Mouse (Mus musculus) stomach, postnatal 0 days (tissue): ENCODE measurements around the gene Tekt1. TPM values are rescaled to one million over a fixed set of nuclear protein-coding genes. Genes with fewer than 3 reads are reported as not detected.

Experiments
- ATAC-seq: fragments of 200-750 bp; cut with Nextera tagmentation; 2 replicates; pipeline ENCODE4 v1.8.0; 2017; ENCODE audit not compliant: low FRiP score, low TSS enrichment
- DNase-seq: peaks from one replicate; pipeline ENCODE4 v3.0.0-alpha.2; 2016; ENCODE audit warnings: low spot score
- H3K27ac ChIP-seq: fragments of 300-500 bp; sonication (generic); replicated peaks from 2 replicates; pipeline ENCODE4 v1.5.1; 2014; ENCODE audit warnings: mild to moderate bottlenecking, control low read depth
- H3K27me3 ChIP-seq: fragments of 300-500 bp; sonication (generic); 2 replicates; pipeline ENCODE4 v1.6.1; 2014; ENCODE audit warnings: low read length; ENCODE audit not compliant: control insufficient read depth, insufficient read depth
- H3K36me3 ChIP-seq: fragments of 300-500 bp; sonication (generic); 2 replicates; pipeline ENCODE4 v1.6.1; 2014; ENCODE audit warnings: low read length, mixed read lengths; ENCODE audit not compliant: control insufficient read depth, insufficient read depth
- H3K4me1 ChIP-seq: fragments of 300-500 bp; sonication (generic); replicated peaks from 2 replicates; pipeline ENCODE4 v1.6.1; 2014; ENCODE audit warnings: antibody characterized with exemption; ENCODE audit not compliant: control insufficient read depth, insufficient read depth
- H3K4me2 ChIP-seq: fragments of 300-500 bp; sonication (generic); replicated peaks from 2 replicates; pipeline ENCODE4 v1.6.1; 2014; ENCODE audit warnings: low read depth, mild to moderate bottlenecking, control low read depth, moderate library complexity
- H3K4me3 ChIP-seq: fragments of 300-500 bp; sonication (generic); 2 replicates; pipeline ENCODE4 v1.5.1; 2014; ENCODE audit warnings: low read depth, low read length, control low read depth
- H3K9ac ChIP-seq: fragments of 300-500 bp; sonication (generic); 2 replicates; pipeline ENCODE4 v1.6.1; 2014; ENCODE audit warnings: mild to moderate bottlenecking, low read length, control low read depth, mixed read lengths
- H3K9me3 ChIP-seq: fragments of 300-500 bp; sonication (generic); 2 replicates; pipeline ENCODE4 v1.6.1; 2016; ENCODE audit warnings: low read length; ENCODE audit not compliant: control insufficient read depth
- CTCF ChIP-seq: IDR thresholded peaks from 2 replicates; pipeline ENCODE4 v1.5.1; 2016; ENCODE audit warnings: antibody characterized with exemption, low read depth, mild to moderate bottlenecking, moderate library complexity
- EP300 ChIP-seq: optimal IDR thresholded peaks from 2 replicates; pipeline ENCODE3; 2016; ENCODE audit warnings: antibody characterized with exemption
- WGBS: fragments of 180-500 bp; shearing (Covaris S2); extraction: QIAGEN DNeasy Blood & Tissue Kit; methylation state at CpG from one replicate; pipeline ENCODE4 v1.1.7; 2014; 5-methylcytosine and 5-hydroxymethylcytosine counted together
- polyA plus RNA-seq: library from polyadenylated mRNA; unstranded; fragments of >200 nt; fragmentation: Nextera tagmentation; extraction: Ambion mirVana; gene quantifications from 2 replicates; pipeline ENCODE4 v1.2.1, GENCODE M21; 2015

Gene Tekt1
- polyA plus RNA-seq, 1 experiment from 2014 or later = not detected

- WGBS = 70% methylated on average over 4 of the region's 4 CpGs
- H3K4me1 ChIP-seq = no peaks in the 10 kb centered on the region
- no peak for TF ChIP-seq EP300
- TF ChIP-seq CTCF = no peak
Observed at GRCm38 (mm10) chr11:72379351-72379750, 17.1 kb upstream of the Tekt1 start.

DNA sequence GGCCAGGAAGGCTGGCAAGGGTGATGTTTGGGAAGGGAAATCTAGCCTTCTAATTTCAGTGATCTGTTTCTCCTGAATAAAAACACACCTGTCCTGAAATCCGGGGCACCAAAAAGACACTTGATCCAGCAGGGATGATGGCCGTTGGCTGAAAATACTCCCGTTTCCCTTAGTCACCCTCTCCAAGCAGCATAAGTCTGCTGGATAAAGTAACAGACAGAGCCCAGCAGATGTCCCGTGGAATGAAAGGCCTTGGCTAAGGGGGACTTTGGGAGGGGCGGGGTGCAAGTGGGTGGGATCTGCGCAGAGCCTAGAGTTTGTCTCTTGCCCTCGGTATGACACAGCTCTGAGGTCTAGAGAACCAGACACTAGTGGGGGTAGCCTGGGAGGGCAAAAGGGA, 16.0 kb upstream of the Tekt1 start:
- Histone ChIP-seq H3K4me2 (no peak overlapping the region), H3K27ac (no peak overlapping the region), H3K27me3 (no peaks in the 10 kb centered on the region), H3K4me3 (no peak overlapping the region), H3K9me3 (no peaks in the 10 kb centered on the region), H3K4me1 (no peaks in the 10 kb centered on the region), H3K36me3 (no peaks in the 10 kb centered on the region), H3K9ac (no peak overlapping the region)
- ATAC-seq (no peak), DNase-seq (no peak)
- TF ChIP-seq EP300 (no peak), CTCF (no peak)
- 63% methylated on average over 7 of the region's 7 CpGs for WGBS

More at GRCm38 (mm10) chr11:72379351-72379750, 17.1 kb upstream of the Tekt1 start:
- Histone ChIP-seq H3K36me3 (no peaks in the 10 kb centered on the region), H3K4me2 (no peak overlapping the region), H3K27ac (no peak overlapping the region), H3K9ac (no peak overlapping the region), H3K9me3 (no peaks in the 10 kb centered on the region), H3K4me3 (no peak overlapping the region), H3K27me3 (no peaks in the 10 kb centered on the region)
- DNase-seq (no peak), ATAC-seq (no peak)

GRCm38 (mm10) chr11:72376562-72376961, 14.3 kb upstream of the Tekt1 start:
- no peak overlapping the region for H3K27ac ChIP-seq

DNA sequence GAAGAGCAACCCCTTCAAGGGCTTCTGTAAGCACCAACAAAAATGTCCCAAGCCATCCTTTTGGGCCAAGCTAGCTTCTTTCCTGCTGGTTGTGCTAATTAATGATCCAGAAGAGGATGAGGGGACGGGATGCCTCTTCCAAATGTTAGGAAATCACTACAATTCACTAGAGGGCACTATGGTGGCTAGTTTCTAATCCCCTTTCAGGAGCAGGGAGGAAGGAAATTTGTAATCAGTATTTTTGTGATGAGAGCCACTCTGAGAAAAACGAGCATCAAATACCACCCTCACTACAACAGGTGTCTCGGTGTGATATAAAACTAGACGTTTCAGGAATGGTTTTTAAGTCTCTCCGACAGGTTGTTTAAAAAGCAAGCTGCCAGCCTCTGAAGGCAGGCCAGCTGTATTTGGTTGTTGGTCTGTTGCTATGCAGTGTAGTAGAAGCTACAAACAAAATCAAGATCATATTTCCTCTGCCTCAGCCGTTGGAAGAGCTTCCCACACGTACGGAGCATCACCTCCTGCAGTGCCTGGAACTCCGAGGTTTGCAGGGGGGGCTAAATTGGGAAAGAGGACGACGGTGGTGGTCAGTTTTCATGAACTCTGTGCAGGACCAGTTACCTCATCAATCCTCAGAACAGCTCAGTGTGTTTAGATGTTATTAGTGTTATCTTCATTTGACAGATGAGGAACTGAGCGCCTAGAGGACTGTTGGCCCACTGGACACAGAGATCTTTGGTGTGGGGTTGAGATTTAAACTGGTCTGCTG, 7.8 kb upstream of the Tekt1 start:
- no peak for DNase-seq
- Histone ChIP-seq H3K27me3 (no peaks in the 10 kb centered on the region), H3K4me2 (0 out of 2 replicates have a peak overlapping the region, but pooled peaks have one; percentile 17)

More at GRCm38 (mm10) chr11:72376562-72376961, 14.3 kb upstream of the Tekt1 start:
- TF ChIP-seq CTCF (no peak), EP300 (no peak)
- H3K27me3 ChIP-seq = no peaks in the 10 kb centered on the region
- DNase-seq = no peak
- no peaks in the 10 kb centered on the region for H3K9me3 ChIP-seq
- no peaks in the 10 kb centered on the region for H3K4me1 ChIP-seq
- no peaks in the 10 kb centered on the region for H3K36me3 ChIP-seq
- no peak for ATAC-seq
- no peak overlapping the region for H3K9ac ChIP-seq
- H3K4me3 ChIP-seq = no peak overlapping the region
- 68% methylated on average over 2 of the region's 2 CpGs for WGBS
- H3K4me2 ChIP-seq = no peak overlapping the region

DNA sequence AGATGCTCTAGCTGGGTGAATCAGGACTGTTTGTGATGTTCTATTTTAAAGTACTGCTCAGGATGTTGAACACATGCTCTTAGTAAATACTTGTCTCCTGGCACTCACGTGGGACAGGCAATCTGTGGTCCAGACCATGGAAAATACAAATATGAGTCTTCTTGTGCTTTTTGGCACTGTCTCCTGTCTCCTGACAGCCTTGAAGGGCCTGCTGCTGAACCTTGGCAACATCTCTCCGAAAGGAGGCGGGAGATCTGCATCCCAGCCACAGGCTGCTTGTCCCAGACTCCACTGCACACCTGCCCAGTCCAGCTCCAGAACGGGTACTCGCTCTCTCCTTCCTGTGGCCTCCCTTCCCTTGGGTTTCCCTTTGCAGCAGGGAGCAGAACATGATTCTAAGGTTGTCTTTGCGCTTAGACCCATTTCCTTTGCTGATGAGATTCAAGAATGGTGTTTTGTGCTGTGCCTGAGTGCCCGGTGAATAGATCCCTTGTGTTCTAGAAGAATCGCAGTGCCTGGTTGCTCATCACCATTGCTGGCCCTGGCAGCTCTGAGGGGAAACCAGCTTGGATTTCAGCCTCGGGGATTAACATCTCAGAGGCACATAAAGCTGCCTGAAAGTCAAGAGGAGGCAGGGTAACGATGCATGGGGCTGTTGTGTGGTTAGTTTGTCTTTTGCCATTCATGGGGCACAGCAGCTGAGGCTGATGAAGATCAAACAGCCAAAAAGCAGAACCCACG, 5.9 kb upstream of the Tekt1 start:
- Histone ChIP-seq H3K4me1 (no peaks in the 10 kb centered on the region), H3K27ac (no peak overlapping the region), H3K4me3 (no peak overlapping the region), H3K9ac (no peak overlapping the region), H3K4me2 (no peak overlapping the region), H3K36me3 (no peaks in the 10 kb centered on the region), H3K9me3 (no peaks in the 10 kb centered on the region), H3K27me3 (no peaks in the 10 kb centered on the region)
- no peak for ATAC-seq
- no peak for DNase-seq
- WGBS = 61% methylated on average over 11 of the region's 11 CpGs
- no peak for TF ChIP-seq EP300
- no peak for TF ChIP-seq CTCF

More for the DNA sequence above, 7.8 kb upstream of the Tekt1 start:
- ATAC-seq = no peak
- H3K36me3 ChIP-seq = no peaks in the 10 kb centered on the region
- H3K27ac ChIP-seq = no peak overlapping the region
- H3K9me3 ChIP-seq = no peaks in the 10 kb centered on the region
- no peak overlapping the region for H3K9ac ChIP-seq
- no peak overlapping the region for H3K4me3 ChIP-seq
- 14% methylated on average over 12 of the region's 12 CpGs for WGBS
- H3K4me1 ChIP-seq = no peaks in the 10 kb centered on the region
- TF ChIP-seq EP300 = no peak
- TF ChIP-seq CTCF = peak; percentile 64

DNA sequence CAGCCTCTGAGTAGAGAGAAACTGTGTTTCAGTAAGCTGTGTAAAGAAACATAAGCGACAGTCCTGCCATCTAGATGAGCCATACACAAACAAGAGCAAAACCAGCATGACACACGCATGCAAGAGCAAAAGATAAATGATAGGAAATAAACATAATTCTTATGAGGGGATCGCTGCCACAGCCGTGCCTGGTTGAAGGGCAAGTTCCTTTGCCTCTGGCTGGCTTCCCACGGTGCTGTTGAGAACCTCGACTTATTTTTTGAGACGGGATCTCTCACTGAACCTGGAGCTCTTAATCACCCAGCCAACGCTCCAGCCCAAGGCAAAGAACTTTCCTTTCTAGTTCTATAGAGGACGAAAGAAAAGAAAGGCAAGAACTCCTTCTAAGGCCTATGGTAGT, 3.9 kb upstream of the Tekt1 start:
- no peak overlapping the region for H3K9ac ChIP-seq
- H3K27ac ChIP-seq = no peak overlapping the region
- ATAC-seq (no peak), DNase-seq (no peak)
- no peak for TF ChIP-seq EP300
- no peak for TF ChIP-seq CTCF
- no peaks in the 10 kb centered on the region for H3K9me3 ChIP-seq
- 69% methylated on average over 9 of the region's 9 CpGs for WGBS
- no peaks in the 10 kb centered on the region for H3K36me3 ChIP-seq
- H3K4me2 ChIP-seq = no peak overlapping the region
- H3K4me3 ChIP-seq = no peak overlapping the region
- H3K27me3 ChIP-seq = no peaks in the 10 kb centered on the region
- H3K4me1 ChIP-seq = no peaks in the 10 kb centered on the region
